Mouse (Mus musculus) right cerebral cortex, postnatal 14 days (tissue): ENCODE data around the gene Imp4.

Experiments
- DNase-seq: peaks from one replicate; pipeline ENCODE4 v3.0.0; 2022

Gene Imp4

GRCm38 (mm10) chr1:34462766-34463165 lies 23.1 kb downstream of the Imp4 start:
- DNase-seq: peak; percentile 76

- DNase-seq: no peak
Measured at GRCm38 (mm10) chr1:34464310-34464817, 24.7 kb downstream of the Imp4 start.

GRCm38 (mm10) chr1:34465445-34465844 lies 25.8 kb downstream of the Imp4 start:
- no peak for DNase-seq

- no peak for DNase-seq
Measured at GRCm38 (mm10) chr1:34468051-34468450, 28.4 kb downstream of the Imp4 start.

- no peak for DNase-seq
Measured at GRCm38 (mm10) chr1:34468500-34468899, 28.8 kb downstream of the Imp4 start.

- no peak for DNase-seq
Measured at GRCm38 (mm10) chr1:34469801-34470200, 30.1 kb downstream of the Imp4 start.

- peak; percentile 25 for DNase-seq
Measured at GRCm38 (mm10) chr1:34472427-34473300, 33.0 kb downstream of the Imp4 start.

- DNase-seq: no peak
Measured at GRCm38 (mm10) chr1:34478891-34479655, 39.4 kb downstream of the Imp4 start.

- no peak for DNase-seq
Measured at GRCm38 (mm10) chr1:34480801-34481200, 41.1 kb downstream of the Imp4 start.

GRCm38 (mm10) chr1:34481920-34482669 lies 42.4 kb downstream of the Imp4 start:
- DNase-seq: no peak

- no peak for DNase-seq
Measured at GRCm38 (mm10) chr1:34484470-34484869, 44.8 kb downstream of the Imp4 start.

GRCm38 (mm10) chr1:34485461-34486188 lies 46.0 kb downstream of the Imp4 start:
- DNase-seq: peak; percentile 53

- DNase-seq: no peak
Measured at GRCm38 (mm10) chr1:34487383-34487782, 47.7 kb downstream of the Imp4 start.

GRCm38 (mm10) chr1:34489852-34490541 lies 50.3 kb downstream of the Imp4 start:
- DNase-seq: no peak

- DNase-seq: no peak
Measured at GRCm38 (mm10) chr1:34491480-34491879, 51.8 kb downstream of the Imp4 start.
